Comparison of ENCODE assay signal across 9 mouse cellular contexts in the genomic region with DNA sequence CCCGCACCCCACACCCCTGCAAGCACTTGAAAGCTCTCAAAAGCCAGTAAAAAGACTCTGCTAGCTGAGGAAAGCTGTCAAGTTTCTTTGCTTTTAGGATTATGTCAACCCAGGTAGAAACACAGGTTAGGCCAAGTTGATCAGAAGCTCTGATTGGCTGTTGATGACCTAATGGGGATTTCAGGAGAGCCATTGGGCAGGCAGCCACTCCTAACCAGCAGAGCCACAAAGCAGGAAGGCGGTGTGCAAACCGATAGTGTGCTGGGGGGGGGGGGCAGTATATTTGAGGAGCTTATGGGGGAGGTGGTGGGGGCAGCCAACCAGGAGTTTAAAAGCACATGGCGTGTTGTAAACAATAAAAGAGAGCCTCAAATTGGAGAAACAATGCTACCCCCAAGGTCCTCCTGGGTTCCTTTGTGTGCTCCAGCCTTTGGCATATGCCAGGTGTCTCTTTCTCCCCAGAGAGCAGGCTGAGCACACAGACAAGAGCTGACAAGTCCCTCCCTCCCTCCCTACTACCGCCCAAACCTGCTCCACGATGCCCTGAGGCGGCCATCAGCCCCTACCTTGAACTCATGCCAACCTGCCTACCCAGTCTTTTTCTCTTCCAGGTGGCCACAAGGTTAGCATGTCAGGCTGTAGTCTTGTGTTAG. TPM values are rescaled to one million over a fixed set of nuclear protein-coding genes. Genes with fewer than 3 reads are reported as not detected.
DNase-seq lines count a peak whose midpoint lies in the region; ATAC-seq and TF ChIP-seq lines count a peak whose summit lies in the region.
"Had no signal": no experiment of that assay in that cellular context is flagged by ENCODE, and none has a peak within 500 bp of the region (broad histone marks: within the 10 kb centered on the region; RNA-seq: fewer than 3 reads in every experiment).

No protein-coding gene starts in this region.

- peak; percentile 38 for TF ChIP-seq EP300 in stomach, postnatal 0 days (optimal IDR thresholded peaks at IDR 0.05)
- TF ChIP-seq EP300 in liver, postnatal 0 days (IDR thresholded peaks at IDR 0.05; ENCODE audit: low read depth) = no peak

- H3K27ac ChIP-seq in intestine, postnatal 0 days (ENCODE audit: low read depth, low read length) = no peak overlapping the region
- peak overlapping the region; percentile 69 for H3K27ac ChIP-seq in limb, embryonic 15.5 days
- H3K27ac ChIP-seq in stomach, postnatal 0 days (replicated peaks) = peak overlapping the region; percentile 94
- H3K27ac ChIP-seq in heart, embryonic 12.5 days (ENCODE audit: poor library complexity, severe bottlenecking) = no peak overlapping the region
- H3K27ac ChIP-seq in liver, postnatal 0 days (ENCODE audit: low read depth) = no peak overlapping the region
- H3K27ac ChIP-seq: midbrain, embryonic 15.5 days had no signal

- no peak overlapping the region for H3K9ac ChIP-seq in intestine, postnatal 0 days (ENCODE audit: low read depth, low read length)
- no peak overlapping the region for H3K9ac ChIP-seq in limb, embryonic 15.5 days
- no peak overlapping the region for H3K9ac ChIP-seq in stomach, postnatal 0 days (ENCODE audit: low read length)
- H3K9ac ChIP-seq in heart, embryonic 12.5 days = no peak overlapping the region
- H3K9ac ChIP-seq in liver, postnatal 0 days (replicated peaks) = no peak overlapping the region
- H3K9ac ChIP-seq: midbrain, embryonic 15.5 days had no signal

- no peak overlapping the region for H3K4me3 ChIP-seq in intestine, postnatal 0 days (ENCODE audit: low read depth, low read length)
- H3K4me3 ChIP-seq in limb, embryonic 15.5 days = no peak overlapping the region
- H3K4me3 ChIP-seq in stomach, postnatal 0 days (ENCODE audit: low read depth, low read length) = no peak overlapping the region
- H3K4me3 ChIP-seq in heart, embryonic 12.5 days = no peak overlapping the region
- H3K4me3 ChIP-seq in liver, postnatal 0 days (ENCODE audit: low read depth, low read length) = no peak overlapping the region
- H3K4me3 ChIP-seq: midbrain, embryonic 15.5 days had no signal

- no peak overlapping the region for H3K4me2 ChIP-seq in intestine, postnatal 0 days (replicated peaks; ENCODE audit: low read depth)
- H3K4me2 ChIP-seq in limb, embryonic 15.5 days = no peak overlapping the region
- no peak overlapping the region for H3K4me2 ChIP-seq in stomach, postnatal 0 days (replicated peaks; ENCODE audit: low read depth)
- H3K4me2 ChIP-seq in heart, embryonic 12.5 days = no peak overlapping the region
- no peak overlapping the region for H3K4me2 ChIP-seq in liver, postnatal 0 days (ENCODE audit: low read depth, low read length)
- H3K4me2 ChIP-seq: midbrain, embryonic 15.5 days had no signal

- 45% methylated on average over 7 of the region's 7 CpGs for WGBS in intestine, postnatal 0 days
- 43% methylated on average over 6 of the region's 7 CpGs for WGBS in limb, embryonic 15.5 days
- 55% methylated on average over 7 of the region's 7 CpGs for WGBS in stomach, postnatal 0 days
- WGBS in heart, embryonic 12.5 days = 77% methylated on average over 7 of the region's 7 CpGs
- 58% methylated on average over 7 of the region's 7 CpGs for WGBS in liver, postnatal 0 days (ENCODE audit: insufficient replicate concordance)

- H3K36me3 ChIP-seq in intestine, postnatal 0 days (ENCODE audit: control insufficient read depth, insufficient read depth) = no peaks in the 10 kb centered on the region
- no peaks in the 10 kb centered on the region for H3K36me3 ChIP-seq in limb, embryonic 15.5 days
- H3K36me3 ChIP-seq in stomach, postnatal 0 days (ENCODE audit: control insufficient read depth, insufficient read depth, low read length) = no peaks in the 10 kb centered on the region
- no peaks in the 10 kb centered on the region for H3K36me3 ChIP-seq in heart, embryonic 12.5 days
- no peaks in the 10 kb centered on the region for H3K36me3 ChIP-seq in liver, postnatal 0 days (replicated peaks; ENCODE audit: insufficient read depth, low read length)
- H3K36me3 ChIP-seq: midbrain, embryonic 15.5 days had no signal

- no peaks in the 10 kb centered on the region for H3K9me3 ChIP-seq in intestine, postnatal 0 days (ENCODE audit: control insufficient read depth)
- H3K9me3 ChIP-seq in limb, embryonic 15.5 days = no peaks in the 10 kb centered on the region
- no peaks in the 10 kb centered on the region for H3K9me3 ChIP-seq in stomach, postnatal 0 days (ENCODE audit: control insufficient read depth, low read length)
- H3K9me3 ChIP-seq in heart, embryonic 12.5 days (replicated peaks) = no peaks in the 10 kb centered on the region
- no peaks in the 10 kb centered on the region for H3K9me3 ChIP-seq in liver, postnatal 0 days (ENCODE audit: low read length)
- H3K9me3 ChIP-seq: midbrain, embryonic 15.5 days had no signal

- H3K27me3 ChIP-seq in intestine, postnatal 0 days (replicated peaks; ENCODE audit: control insufficient read depth, insufficient read depth, low read length) = no peaks in the 10 kb centered on the region
- no peaks in the 10 kb centered on the region for H3K27me3 ChIP-seq in limb, embryonic 15.5 days
- H3K27me3 ChIP-seq in stomach, postnatal 0 days (ENCODE audit: control insufficient read depth, insufficient read depth, low read length) = no peaks in the 10 kb centered on the region
- 0 out of 2 replicates have a peak, but pooled peaks cover 4% of the 10 kb centered on the region for H3K27me3 ChIP-seq in heart, embryonic 12.5 days (replicated peaks)
- no peaks in the 10 kb centered on the region for H3K27me3 ChIP-seq in liver, postnatal 0 days (ENCODE audit: insufficient read depth, low read length)
- H3K27me3 ChIP-seq: midbrain, embryonic 15.5 days had no signal

- ATAC-seq in intestine, postnatal 0 days = peak; percentile 82
- ATAC-seq in limb, embryonic 15.5 days (ENCODE audit: insufficient number of reproducible peaks, low FRiP score, low TSS enrichment, low read depth) = no peak; the same call in 1 of the 2 replicates
- ATAC-seq in stomach, postnatal 0 days (ENCODE audit: low FRiP score, low TSS enrichment) = peak; percentile 85
- ATAC-seq in heart, embryonic 12.5 days (ENCODE audit: insufficient number of reproducible peaks, low FRiP score) = no peak
- ATAC-seq in liver, postnatal 0 days = no peak
- ATAC-seq: midbrain, embryonic 15.5 days had no signal

- peak; percentile 43 for DNase-seq in kidney, adult 11 months
- DNase-seq in kidney, adult 8-10 months = no peak
- DNase-seq in stomach, postnatal 0 days (ENCODE audit: low spot score) = peak; percentile 78
- no peak for DNase-seq in liver, postnatal 0 days
- no peak for DNase-seq in cerebellum, adult 9-10 months

- no peaks in the 10 kb centered on the region for H3K4me1 ChIP-seq in intestine, postnatal 0 days (replicated peaks; ENCODE audit: control insufficient read depth, insufficient read depth, low read length)
- H3K4me1 ChIP-seq in limb, embryonic 15.5 days = peaks cover 30% of the 10 kb centered on the region
- no peaks in the 10 kb centered on the region for H3K4me1 ChIP-seq in stomach, postnatal 0 days (replicated peaks; ENCODE audit: control insufficient read depth, insufficient read depth)
- H3K4me1 ChIP-seq in heart, embryonic 12.5 days (replicated peaks) = no peaks in the 10 kb centered on the region
- H3K4me1 ChIP-seq in liver, postnatal 0 days (ENCODE audit: insufficient read depth) = no peaks in the 10 kb centered on the region
- H3K4me1 ChIP-seq: midbrain, embryonic 15.5 days had no signal

- no peak for TF ChIP-seq CTCF in intestine, postnatal 0 days (IDR thresholded peaks at IDR 0.05; ENCODE audit: low read depth)
- TF ChIP-seq CTCF in stomach, postnatal 0 days (IDR thresholded peaks at IDR 0.05; ENCODE audit: low read depth) = no peak
- TF ChIP-seq CTCF in liver, postnatal 0 days (IDR thresholded peaks at IDR 0.05; ENCODE audit: low read depth) = no peak

RNA-seq across cellular contexts. Expression of a gene that starts 18.3 kb away (rescaled TPM):
- polyA plus RNA-seq in intestine, postnatal 0 days (2015; fragmentation: Nextera tagmentation; extraction: Ambion mirVana) = 31.1 and 33.0 TPM in 2 replicates
- polyA plus RNA-seq in limb, embryonic 15.5 days (2015; fragmentation: Nextera tagmentation; extraction: Ambion mirVana) = 121 and 130 TPM in 2 replicates
- polyA plus RNA-seq in stomach, postnatal 0 days (2015; fragmentation: Nextera tagmentation; extraction: Ambion mirVana) = 38.5 and 42.1 TPM in 2 replicates
- polyA plus RNA-seq in heart, embryonic 12.5 days (2016; fragmentation: Nextera tagmentation; extraction: Ambion mirVana) = 74.3 and 76.4 TPM in 2 replicates
- 11.9 and 14.7 TPM in 2 replicates for polyA plus RNA-seq in liver, postnatal 0 days (2015; fragmentation: Nextera tagmentation; extraction: Ambion mirVana)

RNA-seq across cellular contexts. Expression of a gene that starts 49.6 kb away (rescaled TPM):
- 42.6 and 43.8 TPM in 2 replicates for polyA plus RNA-seq in intestine, postnatal 0 days (2015; fragmentation: Nextera tagmentation; extraction: Ambion mirVana)
- 48.5 and 52.2 TPM in 2 replicates for polyA plus RNA-seq in limb, embryonic 15.5 days (2015; fragmentation: Nextera tagmentation; extraction: Ambion mirVana)
- 35.8 and 36.0 TPM in 2 replicates for polyA plus RNA-seq in stomach, postnatal 0 days (2015; fragmentation: Nextera tagmentation; extraction: Ambion mirVana)
- 36.7 and 37.7 TPM in 2 replicates for polyA plus RNA-seq in heart, embryonic 12.5 days (2016; fragmentation: Nextera tagmentation; extraction: Ambion mirVana)
- 15.1 and 18.4 TPM in 2 replicates for polyA plus RNA-seq in liver, postnatal 0 days (2015; fragmentation: Nextera tagmentation; extraction: Ambion mirVana)

Comparison
In these comparisons a context has a peak if more than half of its experiments do, and no peak if none do; other contexts are left out.
1. DNase-seq: peak in kidney, adult 11 months (single experiment) and stomach, postnatal 0 days (single experiment); none in kidney, adult 8-10 months (0 of 2), liver, postnatal 0 days (single experiment) and cerebellum, adult 9-10 months (single experiment).
2. ATAC-seq: peak in intestine, postnatal 0 days (single experiment) and stomach, postnatal 0 days (single experiment); none in limb, embryonic 15.5 days (single experiment), heart, embryonic 12.5 days (single experiment) and liver, postnatal 0 days (single experiment).
3. H3K27ac ChIP-seq: peak in limb, embryonic 15.5 days (single experiment) and stomach, postnatal 0 days (single experiment); none in intestine, postnatal 0 days (single experiment), heart, embryonic 12.5 days (single experiment) and liver, postnatal 0 days (single experiment).